Mouse (Mus musculus) thymus, adult 2 months (tissue): ENCODE measurements at regions not wholly inside any gene's neighbourhood (a gene's known extent, or its start where the extent isn't known, plus 50 kb on each side); places are given as distances from the start of the nearest gene placed in this dataset.

Experiments
- CTCF ChIP-seq: fragments of 200-500 bp; IDR thresholded peaks from 2 replicates; pipeline ENCODE4 v1.5.1; 2012; ENCODE audit warnings: mild to moderate bottlenecking, control low read depth, low read length, moderate library complexity, borderline replicate concordance; ENCODE audit not compliant: control insufficient read depth, poor library complexity, insufficient read depth; ENCODE audit errors: extremely low read depth
- POLR2A ChIP-seq: fragments of 200-500 bp; IDR thresholded peaks from 2 replicates; pipeline ENCODE4 v1.6.1; 2012; ENCODE audit warnings: mild to moderate bottlenecking, low read length, control low read depth, moderate library complexity; ENCODE audit not compliant: control insufficient read depth, poor library complexity, insufficient read depth; ENCODE audit errors: extremely low read depth

DNA sequence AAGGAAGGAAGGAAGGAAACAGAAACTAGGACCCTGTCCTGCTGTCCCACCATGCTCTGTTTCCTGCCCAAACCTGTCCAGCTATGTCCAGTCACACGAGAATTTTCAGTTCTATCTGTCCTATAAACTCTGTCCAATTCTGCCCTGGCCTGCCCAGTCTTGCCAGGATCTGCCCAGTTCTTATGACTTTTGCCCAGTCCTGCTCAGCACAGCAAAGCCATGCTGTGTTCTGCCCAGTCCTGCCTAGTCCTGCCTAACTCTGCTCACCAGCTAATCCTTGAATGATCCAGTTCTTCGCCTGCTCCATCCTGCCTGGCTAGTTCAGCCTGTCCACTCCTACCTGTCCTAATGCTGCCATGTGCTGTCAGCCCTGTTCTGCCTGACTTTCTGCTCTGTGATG lies 57.3 kb upstream of the Alk start:
- TF ChIP-seq CTCF: no peak
- no peak for TF ChIP-seq POLR2A
